In genomic region chr19:10055783-10056660, GRCm38 (mm10) we compare ENCODE assay signal across 12 mouse cellular contexts. TPM values are rescaled to one million over a fixed set of nuclear protein-coding genes. Genes with fewer than 3 reads are reported as not detected.
DNase-seq lines count a peak whose midpoint lies in the region; ATAC-seq and TF ChIP-seq lines count a peak whose summit lies in the region.
"Had no signal": no experiment of that assay in that cellular context is flagged by ENCODE, and none has a peak within 500 bp of the region (broad histone marks: within the 10 kb centered on the region; RNA-seq: fewer than 3 reads in every experiment).

No protein-coding gene starts in this region.

- TF ChIP-seq CTCF in testis, adult 2 months (IDR thresholded peaks at IDR 0.05; ENCODE audit: control insufficient read depth, insufficient read depth, insufficient replicate concordance, low read depth, low read length) = peak; percentile 30; the same call in 1 of the 2 replicates

- no peak overlapping the region for H3K4me3 ChIP-seq in hindbrain, embryonic 11.5 days (ENCODE audit: low read depth, low read length)
- H3K4me3 ChIP-seq in hindbrain, embryonic 16.5 days (ENCODE audit: low read length) = no peak overlapping the region
- no peak overlapping the region for H3K4me3 ChIP-seq in testis, adult 2 months (ENCODE audit: control insufficient read depth, low read depth, low read length)
- H3K4me3 ChIP-seq in kidney, embryonic 16.5 days (ENCODE audit: low read length) = no peak overlapping the region
- H3K4me3 ChIP-seq: embryonic facial prominence, embryonic 13.5 days; heart, embryonic 15.5 days; liver, embryonic 12.5 days had no signal

- no peaks in the 10 kb centered on the region for H3K9me3 ChIP-seq in hindbrain, embryonic 11.5 days (ENCODE audit: control insufficient read depth, low read length)
- no peaks in the 10 kb centered on the region for H3K9me3 ChIP-seq in hindbrain, embryonic 16.5 days (ENCODE audit: control insufficient read depth, low read length)
- no peaks in the 10 kb centered on the region for H3K9me3 ChIP-seq in kidney, embryonic 16.5 days (ENCODE audit: low read length)
- H3K9me3 ChIP-seq: embryonic facial prominence, embryonic 13.5 days; heart, embryonic 15.5 days; liver, embryonic 12.5 days had no signal

- H3K36me3 ChIP-seq in hindbrain, embryonic 11.5 days (ENCODE audit: control insufficient read depth, insufficient read depth, low read length) = no peaks in the 10 kb centered on the region
- H3K36me3 ChIP-seq in hindbrain, embryonic 16.5 days (ENCODE audit: control insufficient read depth, insufficient read depth, low read length) = peaks cover 26% of the 10 kb centered on the region
- no peaks in the 10 kb centered on the region for H3K36me3 ChIP-seq in testis, adult 2 months (ENCODE audit: control insufficient read depth, insufficient read depth, low read length)
- peaks cover 18% of the 10 kb centered on the region for H3K36me3 ChIP-seq in kidney, embryonic 16.5 days (ENCODE audit: insufficient read depth, low read length)

- 0 out of 2 replicates have a peak, but pooled peaks have one; percentile 13 for ATAC-seq in hindbrain, embryonic 11.5 days (ENCODE audit: low FRiP score)
- no peak for ATAC-seq in hindbrain, embryonic 16.5 days
- peak; percentile 25; the same call in 1 of the 2 replicates for ATAC-seq in kidney, embryonic 16.5 days (ENCODE audit: low FRiP score, low TSS enrichment)
- ATAC-seq: liver, embryonic 12.5 days had no signal

- 87% methylated on average over 22 of the region's 22 CpGs for WGBS in hindbrain, embryonic 11.5 days
- 85% methylated on average over 22 of the region's 22 CpGs for WGBS in hindbrain, embryonic 16.5 days
- WGBS in kidney, embryonic 16.5 days = 78% methylated on average over 22 of the region's 22 CpGs

- no peak overlapping the region for H3K4me2 ChIP-seq in hindbrain, embryonic 11.5 days (replicated peaks; ENCODE audit: low read depth, low read length)
- no peak overlapping the region for H3K4me2 ChIP-seq in hindbrain, embryonic 16.5 days (ENCODE audit: low read length)
- H3K4me2 ChIP-seq in kidney, embryonic 16.5 days (replicated peaks; ENCODE audit: low read depth, low read length) = no peak overlapping the region
- H3K4me2 ChIP-seq: embryonic facial prominence, embryonic 13.5 days; heart, embryonic 15.5 days; liver, embryonic 12.5 days had no signal

- DNase-seq in hindbrain, embryonic 11.5 days (ENCODE audit: low spot score) = no peak
- DNase-seq in testis, postnatal 14 days (ENCODE audit: low spot score) = no peak
- no peak for DNase-seq in ovary, postnatal 10 days (ENCODE audit: low spot score)
- DNase-seq in gastrocnemius, adult 8-10 months (ENCODE audit: low spot score in 2 of 2) = no peak
- DNase-seq: cerebellum, postnatal 10 days; thymus, postnatal 4 days had no signal

- H3K4me1 ChIP-seq in hindbrain, embryonic 11.5 days (replicated peaks; ENCODE audit: control insufficient read depth, insufficient read depth, low read length) = no peaks in the 10 kb centered on the region
- H3K4me1 ChIP-seq in hindbrain, embryonic 16.5 days (ENCODE audit: control insufficient read depth, insufficient read depth, low read depth, low read length) = peaks cover 2% of the 10 kb centered on the region; the same call in 1 of the 2 replicates
- H3K4me1 ChIP-seq in testis, adult 2 months (ENCODE audit: control insufficient read depth, insufficient read depth, low read length) = no peaks in the 10 kb centered on the region; the same call in 1 of the 2 replicates
- peaks cover 13% of the 10 kb centered on the region for H3K4me1 ChIP-seq in kidney, embryonic 16.5 days (ENCODE audit: insufficient read depth, low read length)
- H3K4me1 ChIP-seq: embryonic facial prominence, embryonic 13.5 days had no signal

- TF ChIP-seq POLR2A in testis, adult 2 months (IDR thresholded peaks at IDR 0.05; ENCODE audit: control insufficient read depth, low read depth, low read length) = no peak

- no peaks in the 10 kb centered on the region for H3K27me3 ChIP-seq in hindbrain, embryonic 11.5 days (ENCODE audit: control insufficient read depth, insufficient read depth, low read length)
- H3K27me3 ChIP-seq in hindbrain, embryonic 16.5 days (replicated peaks; ENCODE audit: control insufficient read depth, insufficient read depth, low read length) = no peaks in the 10 kb centered on the region
- no peaks in the 10 kb centered on the region for H3K27me3 ChIP-seq in testis, adult 2 months (ENCODE audit: control insufficient read depth, insufficient read depth, low read length)
- H3K27me3 ChIP-seq in kidney, embryonic 16.5 days (ENCODE audit: insufficient read depth, low read length) = no peaks in the 10 kb centered on the region
- H3K27me3 ChIP-seq: embryonic facial prominence, embryonic 13.5 days; heart, embryonic 15.5 days had no signal

- H3K9ac ChIP-seq in hindbrain, embryonic 11.5 days (ENCODE audit: low read depth, low read length) = no peak overlapping the region
- H3K9ac ChIP-seq in hindbrain, embryonic 16.5 days (ENCODE audit: low read depth, low read length) = no peak overlapping the region
- peak overlapping the region; percentile 32; the same call in 1 of the 2 replicates for H3K9ac ChIP-seq in kidney, embryonic 16.5 days (replicated peaks; ENCODE audit: low read length)
- H3K9ac ChIP-seq: embryonic facial prominence, embryonic 13.5 days; heart, embryonic 15.5 days; liver, embryonic 12.5 days had no signal

- no peak overlapping the region for H3K27ac ChIP-seq in hindbrain, embryonic 11.5 days (ENCODE audit: low read depth, low read length)
- H3K27ac ChIP-seq in hindbrain, embryonic 16.5 days (ENCODE audit: low read depth, low read length) = no peak overlapping the region
- H3K27ac ChIP-seq in testis, adult 2 months (ENCODE audit: control insufficient read depth, insufficient read depth, low read depth, low read length) = no peak overlapping the region
- H3K27ac ChIP-seq in kidney, embryonic 16.5 days (ENCODE audit: low read length) = peak overlapping the region; percentile 15; the same call in 1 of the 2 replicates
- H3K27ac ChIP-seq: embryonic facial prominence, embryonic 13.5 days; heart, embryonic 15.5 days; liver, embryonic 12.5 days had no signal

RNA-seq across cellular contexts. Expression of gene Fads3, which starts 14.7 kb away (rescaled TPM):
- polyA plus RNA-seq in hindbrain, embryonic 11.5 days (2014; fragmentation: Nextera tagmentation; extraction: Ambion mirVana) = 5.7 and 5.8 TPM in 2 replicates
- 39.7 and 42.1 TPM in 2 replicates for polyA plus RNA-seq in hindbrain, embryonic 16.5 days (2015; fragmentation: Nextera tagmentation; extraction: Ambion mirVana)
- polyA plus RNA-seq in testis, adult 2 months (2012; rRNA removed) = 7.6 and 12.0 TPM in 2 replicates
- polyA plus RNA-seq in kidney, embryonic 16.5 days (2015; fragmentation: Nextera tagmentation; extraction: Ambion mirVana) = 30.1 and 36.5 TPM in 2 replicates
- total RNA-seq in gastrocnemius, adult 8-10 months (2022) = 1 to 10 TPM; 1.5 to 4.9 (median 3.5) TPM

RNA-seq across cellular contexts. Expression of gene Fads2, which starts 45.5 kb away (rescaled TPM):
- polyA plus RNA-seq in hindbrain, embryonic 11.5 days (2014; fragmentation: Nextera tagmentation; extraction: Ambion mirVana) = 62.9 and 63.9 TPM in 2 replicates
- 236 and 253 TPM in 2 replicates for polyA plus RNA-seq in hindbrain, embryonic 16.5 days (2015; fragmentation: Nextera tagmentation; extraction: Ambion mirVana)
- 91.5 and 97.5 TPM in 2 replicates for polyA plus RNA-seq in testis, adult 2 months (2012; rRNA removed)
- polyA plus RNA-seq in kidney, embryonic 16.5 days (2015; fragmentation: Nextera tagmentation; extraction: Ambion mirVana) = 76.1 and 85.9 TPM in 2 replicates
- total RNA-seq in gastrocnemius, adult 8-10 months (2022) = 1 to 10 TPM; 1.2 to 2.0 (median 1.5) TPM

RNA-seq across cellular contexts. Expression of gene Rab3il1, which starts 54.6 kb away (rescaled TPM):
- polyA plus RNA-seq in hindbrain, embryonic 11.5 days (2014; fragmentation: Nextera tagmentation; extraction: Ambion mirVana) = 35.7 and 35.9 TPM in 2 replicates
- 22.1 and 25.6 TPM in 2 replicates for polyA plus RNA-seq in hindbrain, embryonic 16.5 days (2015; fragmentation: Nextera tagmentation; extraction: Ambion mirVana)
- polyA plus RNA-seq in testis, adult 2 months (2012; rRNA removed) = 362 and 384 TPM in 2 replicates
- 32.0 and 34.6 TPM in 2 replicates for polyA plus RNA-seq in kidney, embryonic 16.5 days (2015; fragmentation: Nextera tagmentation; extraction: Ambion mirVana)
- 1 to 10 TPM; 2.5 to 3.9 (median 3.3) TPM for total RNA-seq in gastrocnemius, adult 8-10 months (2022)

RNA-seq across cellular contexts. Expression of gene Best1, which starts 54.6 kb away (rescaled TPM):
- polyA plus RNA-seq in hindbrain, embryonic 11.5 days (2014; fragmentation: Nextera tagmentation; extraction: Ambion mirVana) = 0.91 and 1.1 TPM in 2 replicates
- polyA plus RNA-seq in hindbrain, embryonic 16.5 days (2015; fragmentation: Nextera tagmentation; extraction: Ambion mirVana) = 2.5 and 3.2 TPM in 2 replicates
- polyA plus RNA-seq in testis, adult 2 months (2012; rRNA removed) = 339 and 362 TPM in 2 replicates
- 1.4 and 1.9 TPM in 2 replicates for polyA plus RNA-seq in kidney, embryonic 16.5 days (2015; fragmentation: Nextera tagmentation; extraction: Ambion mirVana)
- total RNA-seq in gastrocnemius, adult 8-10 months (2022) = under 1 TPM in 3 of 4 experiments, not detected in 1; 0.39 to 0.46 (median 0.45) TPM
